In genomic region chr2:164445399-164446085, GRCm38 (mm10) we compare ENCODE assay signal across 30 mouse cellular contexts. TPM values are rescaled to one million over a fixed set of nuclear protein-coding genes. Genes with fewer than 3 reads are reported as not detected.
"Had no signal": no experiment of that assay in that cellular context is flagged by ENCODE, and none has a peak within 500 bp of the region (broad histone marks: within the 10 kb centered on the region; RNA-seq: fewer than 3 reads in every experiment).

No protein-coding gene starts in this region.

- H3K27ac ChIP-seq: gastrocnemius, adult 2 months; heart, embryonic 10.5 days; hindbrain, embryonic 10.5 days; hindbrain, embryonic 12.5 days; hindbrain, embryonic 14.5 days; intestine, embryonic 15.5 days; kidney, embryonic 15.5 days; kidney, postnatal 0 days; layer of hippocampus, adult 2 months; limb, embryonic 13.5 days; limb, embryonic 15.5 days; liver, embryonic 15.5 days had no signal

- H3K4me2 ChIP-seq: heart, embryonic 12.5 days; hindbrain, embryonic 12.5 days; hindbrain, embryonic 14.5 days; intestine, embryonic 15.5 days; kidney, embryonic 15.5 days; limb, embryonic 13.5 days; limb, embryonic 15.5 days; liver, embryonic 15.5 days had no signal

- H3K4me1 ChIP-seq: liver, embryonic 15.5 days had no signal

- DNase-seq: gastrocnemius, adult 2 months; gastrocnemius, postnatal 10 days; gastrocnemius, postnatal 25 days; heart, adult 18-20 months; heart, postnatal 10 days; heart, postnatal 4 days; kidney, adult 18-20 months; kidney, postnatal 14 days; kidney, postnatal 4 days; layer of hippocampus, postnatal 36 days; left cerebral cortex, postnatal 4 days had no signal

- H3K9me3 ChIP-seq: heart, embryonic 10.5 days; heart, embryonic 12.5 days; hindbrain, embryonic 10.5 days; hindbrain, embryonic 12.5 days; intestine, embryonic 15.5 days; kidney, embryonic 15.5 days; limb, embryonic 13.5 days; limb, embryonic 15.5 days; liver, embryonic 15.5 days had no signal

- H3K27me3 ChIP-seq: intestine, embryonic 15.5 days; limb, embryonic 15.5 days had no signal

- ATAC-seq: hindbrain, embryonic 16.5 days; inflammation-experienced regulatory T-cells, adult 6 months; intestine, embryonic 15.5 days; intestine, postnatal 0 days had no signal

- H3K4me3 ChIP-seq: gastrocnemius, adult 2 months; heart, embryonic 10.5 days; heart, embryonic 12.5 days; hindbrain, embryonic 10.5 days; hindbrain, embryonic 12.5 days; intestine, embryonic 15.5 days; kidney, embryonic 15.5 days; layer of hippocampus, adult 2 months; limb, embryonic 13.5 days; limb, embryonic 15.5 days; liver, embryonic 15.5 days had no signal

- H3K9ac ChIP-seq: heart, embryonic 12.5 days; hindbrain, embryonic 12.5 days; hindbrain, embryonic 14.5 days; intestine, embryonic 15.5 days; kidney, embryonic 15.5 days; limb, embryonic 13.5 days; limb, embryonic 15.5 days; liver, embryonic 15.5 days had no signal

- H3K36me3 ChIP-seq: heart, embryonic 10.5 days; heart, embryonic 12.5 days; hindbrain, embryonic 10.5 days; hindbrain, embryonic 12.5 days; intestine, embryonic 15.5 days; kidney, embryonic 15.5 days; limb, embryonic 13.5 days; limb, embryonic 15.5 days; liver, embryonic 15.5 days had no signal

RNA-seq across cellular contexts. Expression of gene Trp53tg5, which starts 28.0 kb away (rescaled TPM):
- polyA plus RNA-seq: frontal cortex, adult 2 months; heart, embryonic 10.5 days; heart, embryonic 14.5 days; heart, embryonic 16.5 days; hindbrain, embryonic 10.5 days; hindbrain, embryonic 12.5 days; hindbrain, embryonic 16.5 days; inflammation-experienced regulatory T-cells, adult 6 months; intestine, embryonic 15.5 days; intestine, postnatal 0 days; kidney, embryonic 15.5 days; kidney, postnatal 0 days; limb, embryonic 11.5 days; limb, embryonic 13.5 days; limb, embryonic 15.5 days; liver, embryonic 15.5 days had no signal
